Mouse (Mus musculus): ENCODE measurements around the gene Ccdc157.

Gene Ccdc157

GRCm38 (mm10) chr11:4104989-4105388, 55.1 kb downstream of the Ccdc157 start:
- no peak for DNase-seq (ENCODE audit: extremely low spot score, low read depth, low spot score)

DNA sequence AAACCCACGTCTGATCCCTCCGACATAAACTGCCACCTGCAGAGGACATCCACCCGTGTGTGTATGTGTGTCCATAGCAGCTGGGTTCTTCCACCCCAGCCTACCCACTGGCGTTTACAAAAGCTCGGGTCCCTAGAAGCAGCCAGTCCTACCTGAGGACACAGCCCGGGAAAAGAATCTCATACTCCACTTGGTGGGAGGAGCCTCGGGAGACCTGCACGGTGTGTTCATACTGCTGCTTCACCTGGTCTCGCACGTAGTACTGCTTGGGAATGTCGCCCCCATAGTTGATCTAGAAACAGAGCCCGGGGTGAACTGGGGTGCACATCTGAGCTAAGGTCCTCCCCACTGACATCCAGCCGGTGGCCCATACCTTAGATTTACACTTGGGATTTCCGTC, 56.6 kb downstream of the Ccdc157 start:
- no peak for DNase-seq (ENCODE audit: extremely low spot score, low read depth, low spot score)

- no peak for DNase-seq (ENCODE audit: extremely low spot score, low read depth, low spot score)
Measured at GRCm38 (mm10) chr11:4101851-4102250, 58.2 kb downstream of the Ccdc157 start.

GRCm38 (mm10) chr11:4099447-4099846, 60.6 kb downstream of the Ccdc157 start:
- no peak for DNase-seq (ENCODE audit: extremely low spot score, low read depth, low spot score)

GRCm38 (mm10) chr11:4098816-4099215, 61.3 kb downstream of the Ccdc157 start:
- DNase-seq (ENCODE audit: extremely low spot score, low read depth, low spot score), result no peak

GRCm38 (mm10) chr11:4098120-4098519, 62.0 kb downstream of the Ccdc157 start:
- no peak for DNase-seq (ENCODE audit: extremely low spot score, low read depth, low spot score)

DNA sequence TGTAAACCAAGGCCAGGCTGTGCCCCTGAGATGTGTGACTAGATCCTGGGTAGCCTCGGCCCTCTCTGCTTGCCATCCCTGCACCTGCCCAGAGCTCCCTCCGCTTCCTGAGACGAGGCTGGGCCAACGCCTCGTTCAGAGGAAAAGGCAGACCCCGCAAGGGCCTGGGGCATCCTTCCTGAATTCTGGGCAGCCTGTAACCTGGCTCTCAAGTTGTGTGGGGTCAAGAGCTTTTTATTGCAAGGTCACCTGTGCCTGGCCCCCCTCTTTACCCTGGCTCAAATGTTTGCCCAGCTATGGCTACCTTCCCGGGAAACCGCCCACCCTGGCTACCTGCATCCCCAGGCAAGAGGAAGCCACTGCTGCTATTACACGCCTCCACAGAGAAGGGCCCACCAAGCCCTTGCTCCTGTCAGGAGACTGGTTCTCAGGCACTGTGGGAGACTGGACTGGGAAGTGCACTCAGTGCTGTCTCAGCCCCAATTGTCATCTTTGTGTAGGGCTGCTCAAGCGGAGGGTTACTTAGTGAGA, 62.9 kb downstream of the Ccdc157 start:
- no peak for DNase-seq (ENCODE audit: extremely low spot score, low read depth, low spot score)

DNA sequence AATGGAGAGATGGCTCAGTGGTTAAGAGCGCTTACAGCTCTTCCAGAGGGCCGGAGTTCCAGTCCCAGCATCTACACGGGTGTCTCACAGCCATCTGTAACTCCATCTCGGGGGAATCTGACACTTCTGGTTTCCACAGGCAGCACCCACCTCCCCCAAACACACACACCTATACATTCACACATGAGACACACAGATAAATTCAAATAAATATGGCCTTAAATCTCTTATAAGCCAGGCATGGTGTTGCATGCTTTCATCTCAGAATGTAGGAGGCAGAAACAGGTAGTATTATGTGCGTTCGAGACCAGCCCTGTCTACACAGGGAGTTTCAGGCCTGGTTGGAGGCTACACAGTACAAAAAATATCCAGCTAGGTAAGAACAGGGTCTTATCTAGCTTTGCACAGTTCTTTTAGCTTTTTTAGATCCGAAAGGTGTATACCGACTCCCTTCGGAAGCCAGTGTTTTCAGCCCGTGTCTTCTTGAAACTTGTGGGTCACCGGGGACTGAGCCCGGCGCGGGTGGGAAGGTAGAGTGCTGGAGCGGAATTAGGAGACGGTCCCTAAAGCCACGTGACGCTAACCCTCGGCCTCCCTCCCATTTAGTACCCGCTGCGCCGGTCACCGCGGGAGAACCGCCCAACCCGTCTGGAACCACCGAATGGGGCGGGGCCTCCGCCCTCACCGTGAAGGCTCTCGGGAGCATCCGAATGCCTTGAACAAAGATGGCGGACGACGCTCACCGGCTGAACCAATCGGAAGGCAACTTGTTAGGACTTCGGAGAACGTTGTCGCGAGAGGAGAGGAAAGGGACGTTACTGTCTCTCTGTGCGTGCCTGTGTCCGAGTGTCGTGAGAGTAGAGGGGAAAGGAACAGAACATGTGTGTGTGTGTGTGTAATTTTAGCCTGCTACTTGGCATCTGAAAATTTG, 63.8 kb downstream of the Ccdc157 start:
- peak; percentile 96 for DNase-seq (ENCODE audit: extremely low spot score, low read depth, low spot score)

DNA sequence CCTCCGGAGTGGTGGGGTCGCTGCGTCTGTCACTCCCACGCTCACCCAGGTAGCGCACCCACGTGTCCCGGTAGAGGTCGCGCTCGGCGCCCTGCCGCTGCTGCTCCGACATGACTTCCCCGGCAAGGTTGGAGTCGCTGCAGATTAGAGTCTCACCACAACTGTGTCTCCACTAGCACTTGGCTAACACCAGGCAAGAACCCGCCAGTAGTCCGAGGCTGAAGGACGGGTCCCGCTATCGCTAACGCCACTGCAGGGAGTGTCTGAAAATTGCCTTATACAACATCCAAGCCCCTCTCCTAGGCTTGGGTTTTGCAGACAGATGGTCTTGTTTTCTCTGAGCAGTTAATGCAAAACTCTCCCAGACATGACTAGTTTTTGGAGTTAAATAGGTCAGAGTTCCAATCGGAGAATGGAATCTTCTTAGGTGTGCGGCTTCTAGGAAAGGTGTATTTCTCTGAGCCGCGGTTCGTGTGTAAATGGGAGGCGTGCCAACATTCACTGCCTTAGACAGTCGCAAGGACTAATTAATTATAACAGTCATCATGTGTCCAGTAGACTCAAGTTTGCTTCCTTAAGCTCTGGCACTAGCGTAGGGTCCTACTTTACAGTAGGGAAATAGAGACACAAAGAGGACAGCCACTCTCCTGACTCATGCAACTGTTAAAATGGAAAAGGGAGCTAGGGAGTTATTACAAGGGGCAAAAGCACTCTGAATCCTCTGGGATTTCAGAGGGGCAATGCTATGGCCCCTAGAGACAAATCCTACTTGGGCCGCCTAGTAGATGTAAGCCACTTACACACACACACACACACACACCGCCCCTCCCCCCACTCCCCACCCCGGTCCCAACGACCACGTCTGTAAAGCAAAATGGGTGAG, 64.7 kb downstream of the Ccdc157 start, which contains the start of gene Mtfp1:
Gene Mtfp1 (minus strand): TSS at position 275 of the 883 bp plus-strand sequence.
- DNase-seq (ENCODE audit: extremely low spot score, low read depth, low spot score), result no peak

DNA sequence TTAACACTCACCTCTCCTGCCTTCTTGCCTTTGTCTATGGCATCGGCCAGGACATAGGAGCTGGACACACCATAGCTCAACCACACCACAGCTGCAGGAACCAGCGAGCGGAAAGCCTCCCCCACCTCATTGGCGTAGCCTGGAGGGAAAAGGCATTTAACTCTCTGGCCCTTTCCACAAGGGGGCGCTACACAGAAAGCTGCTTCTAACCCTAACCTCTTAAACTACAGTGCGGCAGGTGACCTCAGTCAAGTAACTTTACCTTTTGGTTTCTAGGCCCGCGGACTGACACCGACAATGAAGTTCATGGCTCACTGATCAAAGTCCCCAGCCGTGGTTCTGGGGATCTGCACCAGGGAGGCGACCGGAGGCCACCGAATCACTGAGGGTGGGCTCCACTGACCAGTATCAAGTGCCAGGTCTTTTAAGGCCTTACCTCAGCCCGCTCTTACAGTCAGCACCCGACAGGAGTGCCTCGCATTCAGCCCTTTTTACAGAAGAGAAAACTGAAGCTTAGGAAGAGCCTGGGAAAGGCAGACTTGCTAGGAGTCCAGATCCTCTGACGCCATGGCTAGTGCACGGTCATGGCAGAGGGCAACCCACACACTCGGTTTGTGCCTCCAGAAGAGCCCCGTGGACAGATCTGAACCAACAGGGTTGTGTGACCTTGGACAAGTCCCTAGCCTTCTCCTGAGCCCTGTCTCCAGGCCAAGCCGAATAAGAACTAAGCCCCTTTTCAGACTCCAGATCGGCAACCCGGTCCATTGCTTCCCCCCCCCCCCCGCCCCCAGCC, 65.5 kb downstream of the Ccdc157 start:
- DNase-seq (ENCODE audit: extremely low spot score, low read depth, low spot score), result no peak

DNA sequence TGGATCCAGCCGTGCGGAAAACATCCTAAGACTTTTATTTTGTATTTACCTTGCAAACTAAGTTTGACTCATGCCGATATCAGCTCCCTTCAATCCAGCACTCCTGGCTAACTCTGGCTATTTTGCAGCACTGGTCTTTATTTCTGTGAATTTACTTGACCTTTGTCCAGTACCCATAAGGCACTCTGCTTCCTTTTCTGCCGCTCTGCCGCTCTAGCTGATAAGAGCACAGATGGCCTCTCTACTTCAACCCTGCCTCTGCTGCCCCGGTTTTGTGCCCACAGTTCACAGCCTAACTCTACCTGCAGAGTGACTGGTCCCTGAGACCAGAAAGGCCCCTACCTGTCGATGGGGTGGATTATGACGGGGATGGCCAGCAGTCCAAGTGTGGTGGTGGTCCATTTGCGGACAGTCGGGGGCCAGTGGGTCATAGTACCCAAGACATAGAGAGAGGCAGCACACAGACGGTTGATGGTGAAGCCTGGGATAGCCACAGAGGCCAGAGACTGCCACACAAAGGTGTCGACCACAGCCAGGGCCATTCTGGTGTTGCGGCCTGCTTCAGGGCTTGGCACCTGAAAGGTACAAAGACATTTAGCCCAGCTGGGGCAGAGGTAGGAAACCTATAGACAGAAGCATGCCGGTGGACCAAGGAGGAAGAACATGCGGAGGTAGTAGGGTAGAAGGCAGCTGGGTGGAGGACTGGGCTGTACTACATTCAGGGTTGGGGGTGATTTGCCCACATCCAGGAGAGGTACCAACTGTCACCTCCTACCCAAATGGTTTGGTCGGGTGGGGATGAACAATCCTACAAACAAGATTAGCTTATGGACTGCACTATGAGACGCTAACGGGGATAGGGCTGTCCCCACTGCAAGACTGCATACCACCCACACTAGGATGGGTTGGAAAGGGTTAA, 66.4 kb downstream of the Ccdc157 start:
- DNase-seq (ENCODE audit: extremely low spot score, low read depth, low spot score), result no peak
